ENCODE assay signal across 25 mouse cellular contexts in the genomic region with DNA sequence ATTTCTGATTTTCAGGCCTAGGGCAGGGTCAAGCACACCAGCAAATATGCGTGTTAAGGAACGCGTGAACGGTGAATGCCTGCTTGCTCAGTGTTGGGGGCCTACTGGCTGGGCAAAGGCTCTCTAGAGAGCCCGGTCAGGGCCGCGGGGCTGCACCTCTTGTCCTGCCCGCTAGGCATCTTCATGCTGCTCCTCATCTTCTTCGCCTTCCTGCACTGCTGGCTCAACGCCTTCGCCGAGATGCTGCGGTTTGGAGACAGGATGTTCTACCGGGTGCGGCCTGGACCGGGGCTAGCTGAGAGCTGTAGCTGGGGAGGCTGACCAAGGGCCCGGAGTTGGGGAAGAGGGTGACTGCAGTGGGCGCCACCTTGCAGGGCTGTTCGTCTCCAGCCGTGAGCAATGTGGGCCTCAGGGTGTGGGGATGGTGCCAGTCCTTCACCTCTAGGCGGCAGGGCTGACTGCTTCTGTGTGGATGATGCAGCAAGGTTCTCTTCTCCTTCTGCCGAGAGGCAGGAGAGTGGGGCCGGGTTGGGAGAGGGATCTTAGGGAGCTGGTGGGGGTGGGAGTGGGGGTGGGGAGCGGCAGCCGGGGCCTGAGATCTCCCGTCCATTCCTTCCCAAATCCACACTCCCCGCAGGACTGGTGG. TPM values are rescaled to one million over a fixed set of nuclear protein-coding genes. Genes with fewer than 3 reads are reported as not detected.
DNase-seq lines count a peak whose midpoint lies in the region; ATAC-seq and TF ChIP-seq lines count a peak whose summit lies in the region.
"Had no signal": no experiment of that assay in that cellular context is flagged by ENCODE, and none has a peak within 500 bp of the region (broad histone marks: within the 10 kb centered on the region; RNA-seq: fewer than 3 reads in every experiment).

No protein-coding gene starts in this region.

- no peak overlapping the region for H3K4me2 ChIP-seq in stomach, postnatal 0 days (replicated peaks; ENCODE audit: low read depth)
- H3K4me2 ChIP-seq: forebrain, embryonic 15.5 days; heart, embryonic 11.5 days; hindbrain, embryonic 14.5 days; kidney, embryonic 15.5 days; lung, embryonic 15.5 days; midbrain, embryonic 13.5 days had no signal

- H3K9me3 ChIP-seq in stomach, postnatal 0 days (ENCODE audit: control insufficient read depth, low read length), result no peaks in the 10 kb centered on the region
- H3K9me3 ChIP-seq: forebrain, embryonic 15.5 days; kidney, embryonic 15.5 days; lung, embryonic 15.5 days; midbrain, embryonic 13.5 days had no signal

- peak; percentile 26 for ATAC-seq in granulocyte monocyte progenitor cell, adult 5-6 weeks (replicated peaks; ENCODE audit: poor library complexity, severe bottlenecking)
- 0 out of 2 replicates have a peak, but pooled peaks have one; percentile 8 for ATAC-seq in stomach, postnatal 0 days (ENCODE audit: low FRiP score, low TSS enrichment)
- ATAC-seq: forebrain, embryonic 15.5 days; intestine, embryonic 16.5 days; midbrain, embryonic 13.5 days had no signal

- no peaks in the 10 kb centered on the region for H3K36me3 ChIP-seq in stomach, postnatal 0 days (ENCODE audit: control insufficient read depth, insufficient read depth, low read length)
- H3K36me3 ChIP-seq: forebrain, embryonic 15.5 days; kidney, embryonic 15.5 days; lung, embryonic 15.5 days; midbrain, embryonic 13.5 days had no signal

- TF ChIP-seq CTCF in stomach, postnatal 0 days (IDR thresholded peaks at IDR 0.05; ENCODE audit: low read depth), result no peak

- no peak overlapping the region for H3K27ac ChIP-seq in stomach, postnatal 0 days (replicated peaks)
- H3K27ac ChIP-seq: forebrain, embryonic 15.5 days; hindbrain, embryonic 14.5 days; kidney, embryonic 15.5 days; liver, embryonic 14.5 days; lung, embryonic 15.5 days; macrophage; midbrain, embryonic 13.5 days had no signal

- no peak overlapping the region for H3K4me3 ChIP-seq in stomach, postnatal 0 days (ENCODE audit: low read depth, low read length)
- H3K4me3 ChIP-seq: forebrain, embryonic 15.5 days; kidney, embryonic 15.5 days; lung, embryonic 15.5 days; midbrain, embryonic 13.5 days; myocyte had no signal

- no peak overlapping the region for H3K9ac ChIP-seq in stomach, postnatal 0 days (ENCODE audit: low read length)
- H3K9ac ChIP-seq: forebrain, embryonic 15.5 days; hindbrain, embryonic 14.5 days; kidney, embryonic 15.5 days; liver, embryonic 14.5 days; lung, embryonic 15.5 days; midbrain, embryonic 13.5 days had no signal

- H3K27me3 ChIP-seq in stomach, postnatal 0 days (ENCODE audit: control insufficient read depth, insufficient read depth, low read length), result no peaks in the 10 kb centered on the region
- H3K27me3 ChIP-seq: forebrain, embryonic 15.5 days; kidney, embryonic 15.5 days; lung, embryonic 15.5 days; midbrain, embryonic 13.5 days had no signal

- DNase-seq in kidney, postnatal 10 days, result peak; percentile 9
- DNase-seq in kidney, postnatal 4 days, result no peak
- DNase-seq in ES-CJ7 (ENCODE audit: low read depth, low spot score), result peak; percentile 73
- DNase-seq in stomach, postnatal 0 days (ENCODE audit: low spot score), result no peak
- DNase-seq in spleen, postnatal 10 days (ENCODE audit: low spot score in 2 of 2), result no peak
- DNase-seq in spleen, postnatal 36 days (ENCODE audit: low spot score in 2 of 2), result no peak
- no peak for DNase-seq in adrenal gland, adult 2 months
- DNase-seq: adrenal gland, postnatal 10 days; cerebellum, postnatal 14 days; embryo, embryonic 11 days; gastrocnemius, postnatal 25 days; heart, postnatal 10 days; layer of hippocampus, postnatal 36 days had no signal

- no peak for TF ChIP-seq EP300 in stomach, postnatal 0 days (optimal IDR thresholded peaks at IDR 0.05)

- 62% methylated on average over 25 of the region's 27 CpGs for WGBS in stomach, postnatal 0 days

- H3K4me1 ChIP-seq in stomach, postnatal 0 days (replicated peaks; ENCODE audit: control insufficient read depth, insufficient read depth), result no peaks in the 10 kb centered on the region
- H3K4me1 ChIP-seq: forebrain, embryonic 15.5 days had no signal

RNA-seq across cellular contexts. Expression of a gene that starts 10.2 kb away (rescaled TPM):
- total RNA-seq in granulocyte monocyte progenitor cell, adult 5-6 weeks (2014; fragmentation: Nextera tagmentation), result 0.85 and 0.97 TPM in 2 replicates
- total RNA-seq in granulocyte monocyte progenitor cell, adult 5-6 weeks (2017), result 0.15 and 0.56 TPM in 2 replicates
- 5.9 and 6.0 TPM in 2 replicates for polyA plus RNA-seq in stomach, postnatal 0 days (2015; fragmentation: Nextera tagmentation; extraction: Ambion mirVana)
- total RNA-seq in adrenal gland, adult 2 months (2021), result under 1 TPM; 0.35 to 0.49 TPM
- polyA plus RNA-seq in adrenal gland, adult 2 months (2012; rRNA removed), result 0.88 and 0.92 TPM in 2 replicates
- total RNA-seq: left cerebral cortex, postnatal 14 days had no signal
- polyA plus RNA-seq: forebrain, embryonic 15.5 days; hindbrain, embryonic 14.5 days; midbrain, embryonic 13.5 days had no signal

RNA-seq across cellular contexts. Expression of a gene that starts 16.4 kb away (rescaled TPM):
- total RNA-seq in granulocyte monocyte progenitor cell, adult 5-6 weeks (2014; fragmentation: Nextera tagmentation), result not detected in 2 replicates
- not detected in 2 replicates for total RNA-seq in granulocyte monocyte progenitor cell, adult 5-6 weeks (2017)
- 30.6 and 39.5 TPM in 2 replicates for polyA plus RNA-seq in stomach, postnatal 0 days (2015; fragmentation: Nextera tagmentation; extraction: Ambion mirVana)
- total RNA-seq in adrenal gland, adult 2 months (2021), result 10 to 100 TPM; 37.7 to 71.0 TPM
- polyA plus RNA-seq in adrenal gland, adult 2 months (2012; rRNA removed), result 65.0 and 78.9 TPM in 2 replicates
- polyA plus RNA-seq: macrophage had no signal

RNA-seq across cellular contexts. Expression of a gene that starts 24.5 kb away (rescaled TPM):
- 10.9 and 12.6 TPM in 2 replicates for total RNA-seq in granulocyte monocyte progenitor cell, adult 5-6 weeks (2014; fragmentation: Nextera tagmentation)
- 13.2 and 24.2 TPM in 2 replicates for total RNA-seq in granulocyte monocyte progenitor cell, adult 5-6 weeks (2017)
- 28.5 and 29.0 TPM in 2 replicates for polyA plus RNA-seq in stomach, postnatal 0 days (2015; fragmentation: Nextera tagmentation; extraction: Ambion mirVana)
- 10 to 100 TPM; 27.4 to 48.9 TPM for total RNA-seq in adrenal gland, adult 2 months (2021)
- polyA plus RNA-seq in adrenal gland, adult 2 months (2012; rRNA removed), result 38.3 and 48.4 TPM in 2 replicates

RNA-seq across cellular contexts. Expression of a gene that starts 42.5 kb away (rescaled TPM):
- total RNA-seq in granulocyte monocyte progenitor cell, adult 5-6 weeks (2014; fragmentation: Nextera tagmentation), result 48.7 and 68.9 TPM in 2 replicates
- 23.8 and 27.8 TPM in 2 replicates for total RNA-seq in granulocyte monocyte progenitor cell, adult 5-6 weeks (2017)
- 19.9 and 20.2 TPM in 2 replicates for polyA plus RNA-seq in stomach, postnatal 0 days (2015; fragmentation: Nextera tagmentation; extraction: Ambion mirVana)
- 10 to 100 TPM; 48.6 to 60.7 TPM for total RNA-seq in adrenal gland, adult 2 months (2021)
- polyA plus RNA-seq in adrenal gland, adult 2 months (2012; rRNA removed), result 13.9 and 14.4 TPM in 2 replicates

RNA-seq across cellular contexts. Expression of a gene that starts 44.0 kb away (rescaled TPM):
- 17.0 and 18.1 TPM in 2 replicates for total RNA-seq in granulocyte monocyte progenitor cell, adult 5-6 weeks (2014; fragmentation: Nextera tagmentation)
- total RNA-seq in granulocyte monocyte progenitor cell, adult 5-6 weeks (2017), result 7.5 and 23.4 TPM in 2 replicates
- polyA plus RNA-seq in stomach, postnatal 0 days (2015; fragmentation: Nextera tagmentation; extraction: Ambion mirVana), result 32.1 and 39.4 TPM in 2 replicates
- 100 to 1,000 TPM in 1 of 2 experiments, 10 to 100 TPM in 1; 71.2 to 106 TPM for total RNA-seq in adrenal gland, adult 2 months (2021)
- polyA plus RNA-seq in adrenal gland, adult 2 months (2012; rRNA removed), result 128 and 216 TPM in 2 replicates

Comparison
In these comparisons a context has a peak if more than half of its experiments do, and no peak if none do; other contexts are left out.
1. DNase-seq: peak in kidney, postnatal 10 days (single experiment) and ES-CJ7 (single experiment); none in kidney, postnatal 4 days (0 of 2), stomach, postnatal 0 days (single experiment), spleen, postnatal 10 days (0 of 2), spleen, postnatal 36 days (0 of 2) and adrenal gland, adult 2 months (single experiment).
2. RNA of a gene that starts 16.4 kb away (total RNA-seq): 37.7 to 71.0 TPM in adrenal gland, adult 2 months; not detected in granulocyte monocyte progenitor cell, adult 5-6 weeks; every median in the first group is over 10 times any median in the second.